Mouse (Mus musculus) intestine, postnatal 0 days (tissue): ENCODE data around the gene Ccdc42. TPM values are rescaled to one million over a fixed set of nuclear protein-coding genes. Genes with fewer than 3 reads are reported as not detected.

ENCODE experiments used
- ATAC-seq: fragments of 200-750 bp; cut with Nextera tagmentation; 2 replicates; pipeline ENCODE4 v1.8.0; 2017; ENCODE audit warnings: mild to moderate bottlenecking, moderate TSS enrichment, moderate library complexity
- H3K27ac ChIP-seq: fragments of 300-500 bp; sonication (generic); 2 replicates; pipeline ENCODE4 v1.5.1; 2014; ENCODE audit warnings: mild to moderate bottlenecking, low read depth, low read length, moderate library complexity
- H3K27me3 ChIP-seq: fragments of 300-500 bp; sonication (generic); replicated peaks from 2 replicates; pipeline ENCODE4 v1.6.1; 2014; ENCODE audit warnings: low read length, mixed read lengths; ENCODE audit not compliant: control insufficient read depth, insufficient read depth
- H3K36me3 ChIP-seq: fragments of 300-500 bp; sonication (generic); 2 replicates; pipeline ENCODE4 v1.6.1; 2014; ENCODE audit warnings: mild to moderate bottlenecking, moderate library complexity; ENCODE audit not compliant: control insufficient read depth, insufficient read depth
- H3K4me1 ChIP-seq: fragments of 300-500 bp; sonication (generic); replicated peaks from 2 replicates; pipeline ENCODE4 v1.6.1; 2014; ENCODE audit warnings: antibody characterized with exemption, low read length, mixed read lengths; ENCODE audit not compliant: control insufficient read depth, insufficient read depth
- H3K4me2 ChIP-seq: fragments of 300-500 bp; sonication (generic); replicated peaks from 2 replicates; pipeline ENCODE4 v1.6.1; 2014; ENCODE audit warnings: low read depth, mild to moderate bottlenecking, moderate library complexity
- H3K4me3 ChIP-seq: fragments of 300-500 bp; sonication (generic); 2 replicates; pipeline ENCODE4 v1.5.1; 2014; ENCODE audit warnings: low read depth, low read length
- H3K9ac ChIP-seq: fragments of 300-500 bp; sonication (generic); 2 replicates; pipeline ENCODE4 v1.6.1; 2014; ENCODE audit warnings: mild to moderate bottlenecking, low read depth, low read length
- H3K9me3 ChIP-seq: fragments of 300-500 bp; sonication (generic); 2 replicates; pipeline ENCODE4 v1.6.1; 2016; ENCODE audit warnings: mixed run types; ENCODE audit not compliant: control insufficient read depth
- CTCF ChIP-seq: sonication (generic); IDR thresholded peaks from 2 replicates; pipeline ENCODE4 v1.5.1; 2016; ENCODE audit warnings: low read depth, mild to moderate bottlenecking, control low read depth, antibody characterized with exemption, moderate library complexity
- WGBS: fragments of 180-500 bp; shearing (Covaris S2); extraction: QIAGEN DNeasy Blood & Tissue Kit; methylation state at CpG from one replicate; pipeline ENCODE4 v1.1.7; 2014; 5-methylcytosine and 5-hydroxymethylcytosine counted together
- polyA plus RNA-seq: library from polyadenylated mRNA; unstranded; fragments of >200 nt; fragmentation: Nextera tagmentation; extraction: Ambion mirVana; gene quantifications from 2 replicates; pipeline ENCODE4 v1.2.1, GENCODE M21; 2015

The Ccdc42 gene
- polyA plus RNA-seq, 1 experiment from 2014 or later, result 0.21 TPM

DNA sequence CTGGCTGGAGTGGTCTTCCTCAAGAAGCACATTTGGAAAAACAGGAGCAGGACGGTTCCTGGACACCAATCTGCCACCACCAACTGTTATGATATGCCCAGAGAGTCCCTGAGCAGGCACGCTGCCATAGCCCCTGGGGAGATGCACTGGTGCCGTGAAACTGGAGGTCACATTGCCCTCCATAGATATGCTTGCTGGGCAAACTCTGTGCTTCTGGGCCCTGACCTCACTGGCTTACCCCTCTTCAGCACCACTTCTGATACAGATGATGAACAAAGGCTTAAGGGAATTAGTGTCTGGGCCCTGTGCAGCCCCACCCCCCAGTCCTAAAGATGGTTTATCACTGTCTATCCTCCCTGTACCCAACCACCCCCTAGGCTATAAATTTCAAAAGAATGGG lies 6.4 kb downstream of the Ccdc42 start:
- ATAC-seq, result no peak
- Histone ChIP-seq H3K27ac (no peak overlapping the region), H3K4me1 (no peaks in the 10 kb centered on the region), H3K9me3 (no peaks in the 10 kb centered on the region), H3K4me3 (no peak overlapping the region), H3K27me3 (no peaks in the 10 kb centered on the region), H3K4me2 (no peak overlapping the region), H3K36me3 (no peaks in the 10 kb centered on the region), H3K9ac (no peak overlapping the region)
- no peak for TF ChIP-seq CTCF
- 70% methylated on average over 3 of the region's 3 CpGs for WGBS

DNA sequence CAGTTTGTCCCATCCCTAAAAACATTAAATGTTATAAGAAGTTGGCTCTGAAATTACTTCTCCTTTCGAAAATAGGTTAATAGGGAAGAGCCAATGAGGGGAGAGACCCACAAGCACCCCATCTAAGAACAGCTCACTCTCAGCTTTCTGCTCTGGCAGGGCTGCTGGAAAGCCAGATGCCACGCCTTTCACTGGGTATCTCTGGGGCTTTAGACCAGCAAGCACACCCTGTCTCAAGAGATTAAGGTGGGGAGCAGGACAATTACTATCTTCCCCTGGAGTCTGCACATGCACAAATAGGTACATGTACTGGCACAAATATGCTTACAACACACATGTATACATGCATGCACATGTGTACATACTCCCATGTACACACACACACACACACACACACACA lies 11.1 kb downstream of the Ccdc42 start:
- no peak for ATAC-seq
- WGBS, result 74% methylated on average over 2 of the region's 2 CpGs
- no peak overlapping the region for H3K27ac ChIP-seq
- no peak overlapping the region for H3K4me2 ChIP-seq
- no peaks in the 10 kb centered on the region for H3K36me3 ChIP-seq
- no peak for TF ChIP-seq CTCF
- H3K4me1 ChIP-seq, result no peaks in the 10 kb centered on the region
- H3K4me3 ChIP-seq, result no peak overlapping the region
- H3K9me3 ChIP-seq, result no peaks in the 10 kb centered on the region
- no peak overlapping the region for H3K9ac ChIP-seq
- no peaks in the 10 kb centered on the region for H3K27me3 ChIP-seq

DNA sequence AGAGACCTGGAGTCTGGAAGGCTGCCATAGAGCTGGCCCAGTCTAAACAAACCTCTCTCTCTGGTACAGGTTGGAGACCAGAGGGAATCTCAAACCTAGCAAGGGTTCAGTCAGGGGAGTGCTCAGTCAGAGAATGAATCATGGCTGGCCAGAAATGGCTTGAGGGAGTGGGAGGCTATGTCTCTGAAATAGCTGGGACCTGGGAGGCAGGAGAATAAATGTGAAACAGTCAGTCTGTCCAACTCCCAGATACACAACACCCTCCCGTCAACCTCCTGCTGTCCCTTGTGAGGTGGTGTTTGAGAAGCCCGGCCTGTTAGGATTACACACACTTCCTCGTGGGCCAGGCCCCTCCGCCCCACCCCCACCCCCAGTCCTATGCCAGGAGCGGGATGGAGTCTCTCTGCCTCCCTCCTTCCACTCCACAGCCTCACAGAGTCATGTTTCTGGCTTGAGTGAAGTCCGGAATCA lies 13.8 kb downstream of the Ccdc42 start:
- WGBS, result 39% methylated on average over 6 of the region's 6 CpGs
- Histone ChIP-seq H3K9me3 (no peaks in the 10 kb centered on the region), H3K9ac (no peak overlapping the region), H3K27ac (no peak overlapping the region; the same call in 1 of the 2 replicates), H3K27me3 (no peaks in the 10 kb centered on the region), H3K4me3 (no peak overlapping the region), H3K4me1 (no peaks in the 10 kb centered on the region), H3K4me2 (no peak overlapping the region), H3K36me3 (no peaks in the 10 kb centered on the region)
- TF ChIP-seq CTCF, result no peak
- ATAC-seq, result 0 out of 2 replicates have a peak, but pooled peaks have one; percentile 31

DNA sequence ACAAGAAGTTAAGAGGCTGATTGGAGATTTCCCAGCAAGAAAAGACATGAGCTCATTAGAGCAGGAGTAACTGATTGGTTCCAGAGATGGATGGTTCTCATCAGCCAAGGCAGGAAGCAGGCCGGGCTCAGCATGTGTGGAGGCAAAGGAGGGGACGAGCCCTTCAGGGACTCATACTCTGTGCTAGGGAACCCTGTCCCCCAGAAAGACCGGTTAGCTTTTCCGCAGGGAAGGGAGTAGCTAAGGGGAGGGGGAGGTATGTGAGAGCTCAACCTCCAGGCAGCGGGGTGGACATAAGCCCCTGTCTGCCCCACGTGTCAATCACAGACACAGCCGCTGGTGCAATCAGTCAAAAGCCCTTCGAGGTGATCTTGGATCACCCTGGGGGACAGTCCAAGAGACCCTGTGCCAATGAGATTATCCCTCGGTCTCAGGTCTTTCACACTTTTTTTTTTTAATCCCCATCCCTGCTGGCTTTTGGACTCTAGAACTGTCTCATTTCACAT lies 14.7 kb downstream of the Ccdc42 start:
- 45% methylated on average over 9 of the region's 9 CpGs for WGBS

DNA sequence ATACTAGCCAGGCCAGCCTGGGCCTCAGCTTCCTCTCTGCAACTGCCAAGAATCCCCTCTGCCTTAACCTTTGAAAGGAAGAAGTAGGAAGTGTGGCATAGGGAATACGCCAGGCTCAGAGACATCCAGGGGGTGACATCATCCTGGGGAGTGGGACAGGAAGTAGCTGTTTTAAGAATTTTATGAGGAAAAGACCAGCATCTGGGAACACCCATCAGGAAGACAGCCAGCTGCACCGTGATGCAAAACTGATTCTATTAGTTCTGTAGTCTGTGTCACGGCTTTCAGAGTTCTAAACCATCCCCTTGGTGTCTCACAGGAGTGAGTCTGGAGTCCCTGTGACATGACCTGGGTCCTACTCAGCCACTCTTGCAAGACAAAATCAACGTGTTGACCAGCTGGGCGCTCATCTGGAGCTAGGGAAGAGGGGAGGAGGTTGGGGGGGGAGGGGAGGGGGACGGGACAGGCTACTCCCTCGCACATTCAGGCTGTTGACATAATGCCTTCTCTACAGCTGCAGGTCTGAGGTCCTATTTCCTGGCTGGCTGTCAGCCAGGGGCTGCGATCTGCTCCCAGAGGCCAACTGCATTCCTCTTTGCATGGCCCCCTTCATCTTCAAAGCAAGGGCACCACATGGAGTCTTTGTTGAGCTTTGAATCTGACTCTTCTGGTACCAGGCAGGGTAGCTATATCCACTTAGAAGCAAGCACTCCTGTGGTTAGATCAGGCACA lies 15.5 kb downstream of the Ccdc42 start:
- Histone ChIP-seq H3K27ac (0 out of 2 replicates have a peak overlapping the region, but pooled peaks have one; percentile 2), H3K4me3 (no peak overlapping the region), H3K27me3 (no peaks in the 10 kb centered on the region), H3K9ac (no peak overlapping the region), H3K4me1 (no peaks in the 10 kb centered on the region), H3K36me3 (no peaks in the 10 kb centered on the region), H3K9me3 (no peaks in the 10 kb centered on the region), H3K4me2 (no peak overlapping the region)
- ATAC-seq, result no peak; the same call in 1 of the 2 replicates
- WGBS, result 17% methylated on average over 8 of the region's 8 CpGs
- no peak for TF ChIP-seq CTCF

More for the DNA sequence above, 14.7 kb downstream of the Ccdc42 start:
- Histone ChIP-seq H3K4me1 (no peaks in the 10 kb centered on the region), H3K27ac (peak overlapping the region; percentile 2; the same call in 1 of the 2 replicates), H3K4me3 (no peak overlapping the region), H3K9ac (no peak overlapping the region), H3K4me2 (no peak overlapping the region), H3K9me3 (no peaks in the 10 kb centered on the region), H3K36me3 (no peaks in the 10 kb centered on the region), H3K27me3 (no peaks in the 10 kb centered on the region)
- TF ChIP-seq CTCF, result no peak
- no peak for ATAC-seq

DNA sequence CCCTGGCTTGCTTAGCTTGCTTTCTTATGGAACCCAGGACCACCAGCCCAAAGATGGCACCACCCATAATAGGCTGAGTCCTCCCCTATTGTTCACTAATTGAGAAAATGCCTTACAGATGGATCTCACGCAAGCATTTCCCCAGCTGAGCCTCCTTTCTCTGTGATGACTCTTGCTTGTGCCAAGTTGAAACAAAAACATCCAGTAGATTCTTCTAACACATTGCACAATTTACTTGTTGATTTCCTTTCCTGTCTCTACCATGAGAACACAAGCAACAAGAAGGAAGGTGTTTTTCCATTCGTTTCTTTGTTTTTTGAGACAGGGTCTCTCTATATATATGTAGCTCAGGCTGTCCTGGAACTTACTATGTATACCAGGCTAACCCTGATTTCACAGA lies 20.2 kb downstream of the Ccdc42 start:
- no peaks in the 10 kb centered on the region for H3K27me3 ChIP-seq
- H3K4me1 ChIP-seq, result no peaks in the 10 kb centered on the region
- no peak overlapping the region for H3K9ac ChIP-seq
- ATAC-seq, result no peak
- no peak for TF ChIP-seq CTCF
- WGBS, result 80% methylated on average over 2 of the region's 2 CpGs
- H3K36me3 ChIP-seq, result no peaks in the 10 kb centered on the region
- no peak overlapping the region for H3K4me3 ChIP-seq
- H3K4me2 ChIP-seq, result no peak overlapping the region
- H3K9me3 ChIP-seq, result no peaks in the 10 kb centered on the region
- no peak overlapping the region for H3K27ac ChIP-seq
